Mouse (Mus musculus): ENCODE measurements around the gene Pdzd2. TPM values are rescaled to one million over a fixed set of nuclear protein-coding genes. Genes with fewer than 3 reads are reported as not detected.

Pdzd2 gene
- polyA plus RNA-seq (2015; fragmentation: Nextera tagmentation; extraction: Ambion mirVana) = 11.9 and 14.5 TPM in 2 replicates

DNA sequence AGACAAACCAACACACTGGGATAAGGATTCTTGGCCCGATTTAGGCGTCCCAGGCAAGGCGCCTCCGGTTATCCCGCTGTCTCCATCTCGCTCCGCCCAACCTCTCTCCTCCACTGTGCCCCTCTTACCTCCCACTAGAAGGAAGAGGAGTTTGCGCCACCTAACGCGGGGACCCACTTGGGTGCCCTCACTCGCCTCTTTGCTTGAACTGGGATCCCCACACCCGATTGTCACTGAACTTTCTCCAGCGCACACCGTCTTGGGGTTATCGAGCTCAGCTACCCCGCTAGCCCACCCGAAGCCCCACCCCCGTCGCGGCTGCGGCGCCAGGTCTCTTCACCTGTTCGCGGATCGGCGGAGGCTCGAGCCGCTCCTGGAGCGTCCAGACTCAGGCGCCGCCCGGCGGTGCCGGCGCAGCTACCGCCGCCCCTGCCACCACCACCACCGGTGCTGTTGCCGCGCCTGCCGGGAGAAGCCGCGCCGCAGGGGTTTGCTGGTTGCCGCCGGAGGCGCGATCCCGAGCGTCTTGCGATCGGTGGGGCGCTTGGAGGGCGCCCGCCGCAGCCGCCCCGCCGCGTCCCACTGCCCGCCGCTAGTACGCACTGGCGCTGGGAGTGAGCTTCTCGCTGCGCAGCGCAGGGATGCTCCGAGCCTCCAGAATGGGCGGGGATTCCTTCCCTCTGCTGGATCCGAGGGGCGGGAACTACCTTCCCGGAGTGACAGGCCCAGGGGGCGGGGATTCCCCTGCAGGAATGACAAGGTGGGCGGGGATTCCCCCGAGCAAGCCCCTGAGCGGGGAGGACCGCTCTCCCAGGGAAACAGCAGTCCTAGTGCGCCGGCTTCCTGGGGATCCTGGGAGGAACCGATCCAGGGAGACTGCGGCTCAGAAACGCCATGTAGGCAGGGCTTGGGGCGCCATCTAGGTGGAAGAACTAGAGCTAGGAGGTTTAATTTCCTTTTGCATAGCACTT is at the start of gene Pdzd2:
Pdzd2 (minus strand) TSS at position 648 of the 971 bp plus-strand sequence.
- Histone ChIP-seq H3K4me2 (peak within 1 kb of the TSS; percentile 79), H3K27me3 (replicated peaks) (peaks cover 33% of the 10 kb centered on the region), H3K9me3 (no peaks in the 10 kb centered on the region), H3K27ac (replicated peaks) (peak within 1 kb of the TSS; percentile 82), H3K4me3 (peak within 1 kb of the TSS; percentile 75), H3K36me3 (no peaks in the 10 kb centered on the region), H3K4me1 (peaks cover 39% of the 10 kb centered on the region), H3K9ac (peak within 1 kb of the TSS; percentile 85)
- under 1% methylated on average over 83 of the region's 83 CpGs for WGBS
- ATAC-seq (ENCODE audit: extremely low read depth, insufficient number of reproducible peaks, low FRiP score, low TSS enrichment) = peak; percentile 85

DNA sequence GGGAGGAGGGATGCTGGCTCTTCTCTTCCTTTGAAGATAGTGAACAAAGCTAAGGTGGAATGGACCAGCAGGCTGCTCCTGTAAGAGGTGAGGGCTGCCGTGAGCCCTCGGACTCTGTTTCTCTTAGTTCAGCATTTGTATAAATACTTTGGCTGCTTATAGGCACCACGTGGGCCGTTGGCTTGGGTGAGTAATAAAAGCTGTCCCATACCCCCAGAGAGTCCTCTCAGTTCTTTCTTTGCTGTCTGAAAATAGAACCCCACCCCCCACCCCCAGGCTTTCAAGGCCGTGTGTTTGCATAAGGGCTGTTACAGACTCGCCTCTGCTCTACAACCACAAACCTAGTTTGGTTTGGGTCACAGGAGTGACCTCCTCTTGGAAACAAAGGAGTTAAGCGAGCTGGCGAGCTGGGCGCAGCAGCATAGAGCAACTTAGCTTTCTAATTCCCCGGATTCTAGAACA is 49.7 kb upstream of the Pdzd2 start:
- no peak for ATAC-seq (ENCODE audit: extremely low read depth, insufficient number of reproducible peaks, low FRiP score, low TSS enrichment)
- Histone ChIP-seq H3K36me3 (no peaks in the 10 kb centered on the region), H3K4me2 (peak overlapping the region; percentile 25), H3K27me3 (replicated peaks) (no peaks in the 10 kb centered on the region), H3K27ac (replicated peaks) (no peak overlapping the region), H3K9ac (peak overlapping the region; percentile 33), H3K9me3 (peaks cover 3% of the 10 kb centered on the region; the same call in 1 of the 2 replicates), H3K4me1 (peaks cover 10% of the 10 kb centered on the region), H3K4me3 (no peak overlapping the region)
- WGBS = 27% methylated on average over 10 of the region's 10 CpGs

DNA sequence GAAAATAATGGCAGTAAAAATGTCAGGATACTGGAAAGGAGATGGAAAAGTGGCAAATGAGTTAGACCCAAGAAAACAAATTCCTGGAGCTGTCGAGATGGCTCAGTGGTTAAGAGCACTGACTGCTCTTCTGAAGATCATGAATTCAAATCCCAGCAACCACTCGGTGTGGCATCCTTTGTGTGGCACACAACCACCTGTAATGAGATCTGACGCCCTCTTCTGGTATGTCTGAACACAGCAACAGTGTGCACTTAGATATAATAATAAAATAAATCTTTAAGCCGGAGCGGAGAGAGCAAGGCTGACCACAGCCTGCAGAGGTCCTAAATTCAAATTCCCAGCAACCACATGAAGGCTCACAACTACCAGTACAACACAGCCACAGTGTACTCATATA is 48.8 kb upstream of the Pdzd2 start:
- WGBS = 76% methylated on average over 5 of the region's 5 CpGs
- H3K9me3 ChIP-seq = peaks cover 3% of the 10 kb centered on the region; the same call in 1 of the 2 replicates

DNA sequence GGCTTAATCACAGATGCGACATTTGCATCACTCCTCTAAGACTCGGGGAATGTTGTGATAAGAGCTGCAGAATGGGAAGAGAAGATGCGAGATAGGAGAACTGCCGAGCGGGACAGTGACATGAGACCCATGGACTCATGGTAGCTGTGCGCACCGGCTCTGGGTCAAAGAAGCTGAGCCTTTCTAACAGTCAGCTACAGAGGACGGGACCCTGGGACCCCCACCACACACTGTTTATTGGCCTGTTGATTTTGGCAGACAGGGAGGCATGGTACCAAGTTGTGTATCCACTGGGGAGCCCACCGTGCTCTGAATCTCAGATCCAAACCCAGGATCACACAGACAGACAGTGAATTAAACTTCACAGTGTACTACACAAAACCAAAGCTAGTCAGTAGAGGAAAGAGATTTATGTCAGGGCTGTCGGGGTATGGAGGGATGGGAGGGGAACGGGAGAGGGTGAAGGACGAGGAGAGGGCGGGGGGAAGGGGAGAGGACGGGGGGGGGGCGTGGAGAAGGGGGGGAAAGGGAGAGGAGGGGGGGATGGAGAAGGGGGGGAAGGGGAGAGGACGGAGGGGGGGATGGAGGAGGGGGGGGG is 42.1 kb upstream of the Pdzd2 start:
- H3K4me1 ChIP-seq = no peaks in the 10 kb centered on the region
- H3K36me3 ChIP-seq = no peaks in the 10 kb centered on the region
- ATAC-seq (ENCODE audit: extremely low read depth, insufficient number of reproducible peaks, low FRiP score, low TSS enrichment) = no peak
- H3K27me3 ChIP-seq (replicated peaks) = no peaks in the 10 kb centered on the region
- peaks cover 2% of the 10 kb centered on the region; the same call in 1 of the 2 replicates for H3K9me3 ChIP-seq
- WGBS = 52% methylated on average over 12 of the region's 16 CpGs
- no peak overlapping the region for H3K4me2 ChIP-seq
- H3K4me3 ChIP-seq = no peak overlapping the region
- H3K9ac ChIP-seq = no peak overlapping the region
- H3K27ac ChIP-seq (replicated peaks) = no peak overlapping the region

More for the DNA sequence above, 48.8 kb upstream of the Pdzd2 start:
- Histone ChIP-seq H3K9ac (no peak overlapping the region), H3K4me1 (peaks cover 10% of the 10 kb centered on the region), H3K36me3 (no peaks in the 10 kb centered on the region), H3K27me3 (replicated peaks) (no peaks in the 10 kb centered on the region), H3K27ac (replicated peaks) (no peak overlapping the region), H3K4me3 (no peak overlapping the region), H3K4me2 (no peak overlapping the region)
- ATAC-seq (ENCODE audit: extremely low read depth, insufficient number of reproducible peaks, low FRiP score, low TSS enrichment) = no peak

DNA sequence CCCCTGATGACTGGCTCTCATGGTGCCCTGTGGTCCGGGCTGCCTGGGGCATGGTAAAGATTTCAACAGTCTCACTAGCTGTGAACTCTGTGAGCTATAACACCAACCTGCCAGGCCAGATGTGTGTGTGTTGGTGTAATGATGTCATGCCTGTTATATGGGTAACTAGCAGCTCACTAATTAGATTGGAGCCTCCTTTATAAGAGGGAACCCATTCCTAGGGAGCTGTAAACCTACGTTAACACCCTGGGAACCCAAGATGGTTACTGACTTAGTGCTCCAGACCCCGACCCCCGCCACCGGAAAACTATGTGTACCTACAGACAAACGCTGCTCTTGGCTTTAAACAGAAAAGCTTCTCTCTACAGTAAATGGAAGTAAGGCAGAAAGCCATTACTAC is 41.6 kb upstream of the Pdzd2 start:
- ATAC-seq (ENCODE audit: extremely low read depth, insufficient number of reproducible peaks, low FRiP score, low TSS enrichment) = no peak
- no peaks in the 10 kb centered on the region for H3K27me3 ChIP-seq (replicated peaks)
- no peak overlapping the region for H3K4me3 ChIP-seq
- no peak overlapping the region for H3K9ac ChIP-seq
- H3K4me2 ChIP-seq = no peak overlapping the region
- H3K36me3 ChIP-seq = no peaks in the 10 kb centered on the region
- 75% methylated on average over 6 of the region's 6 CpGs for WGBS
- no peaks in the 10 kb centered on the region for H3K4me1 ChIP-seq
- peaks cover 8% of the 10 kb centered on the region; the same call in 1 of the 2 replicates for H3K9me3 ChIP-seq
- no peak overlapping the region for H3K27ac ChIP-seq (replicated peaks)

DNA sequence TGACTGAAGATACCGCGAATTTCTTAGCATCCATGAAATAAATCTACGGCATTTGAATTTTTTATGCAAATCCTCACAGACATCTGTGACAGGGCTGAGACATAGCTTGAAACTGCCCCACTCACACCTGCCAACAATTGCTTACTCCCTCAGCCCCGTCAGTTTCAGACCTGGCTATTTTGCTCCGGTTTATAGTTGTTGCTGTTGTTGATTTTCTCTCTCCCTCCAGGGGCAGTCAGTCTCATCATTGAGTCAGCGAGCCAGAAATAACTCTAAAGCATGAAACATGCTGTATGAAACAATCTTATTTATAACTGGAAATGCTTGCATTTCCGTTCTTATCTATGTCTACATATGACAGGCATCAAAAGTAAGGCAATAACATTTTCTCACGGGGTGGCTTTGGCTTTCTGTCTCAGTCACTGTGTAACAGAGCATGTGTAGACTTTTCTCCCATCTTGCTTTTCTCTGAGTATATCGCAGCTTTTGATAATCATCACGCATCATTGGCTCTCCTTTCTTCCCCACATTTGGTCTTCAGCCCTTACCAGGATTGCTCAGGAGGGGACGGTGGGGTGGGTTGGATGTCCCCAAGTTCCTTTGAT is 34.5 kb upstream of the Pdzd2 start:
- ATAC-seq (ENCODE audit: extremely low read depth, insufficient number of reproducible peaks, low FRiP score, low TSS enrichment) = no peak
- no peaks in the 10 kb centered on the region for H3K27me3 ChIP-seq (replicated peaks)
- peaks cover 11% of the 10 kb centered on the region for H3K4me1 ChIP-seq
- peaks cover 10% of the 10 kb centered on the region; the same call in 1 of the 2 replicates for H3K9me3 ChIP-seq
- H3K36me3 ChIP-seq = no peaks in the 10 kb centered on the region
- H3K4me2 ChIP-seq = no peak overlapping the region
- H3K4me3 ChIP-seq = no peak overlapping the region
- 67% methylated on average over 11 of the region's 11 CpGs for WGBS
- H3K9ac ChIP-seq = no peak overlapping the region
- H3K27ac ChIP-seq (replicated peaks) = 0 out of 2 replicates have a peak overlapping the region, but pooled peaks have one; percentile 5

DNA sequence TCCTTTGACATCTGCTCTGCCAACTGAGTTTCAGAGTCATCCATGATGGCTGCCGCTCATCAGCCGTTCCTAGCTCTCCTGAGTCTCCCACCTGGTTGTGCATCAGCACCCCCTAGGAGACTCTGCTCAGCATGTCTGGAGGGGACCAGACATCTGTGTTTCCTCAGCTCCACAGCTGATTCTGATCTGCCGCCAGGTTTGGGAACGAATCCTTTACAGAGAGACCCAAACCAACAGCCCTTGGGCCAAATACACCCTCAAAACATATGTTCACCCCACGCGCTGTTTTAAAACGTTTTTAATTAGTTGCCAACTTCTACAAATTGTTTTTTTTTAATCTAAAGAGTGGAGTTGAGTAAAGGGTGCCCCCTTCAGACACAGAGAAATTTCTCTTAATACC is 31.2 kb upstream of the Pdzd2 start:
- Histone ChIP-seq H3K9me3 (no peaks in the 10 kb centered on the region), H3K4me3 (no peak overlapping the region), H3K4me1 (peaks cover 11% of the 10 kb centered on the region), H3K36me3 (no peaks in the 10 kb centered on the region), H3K27me3 (replicated peaks) (no peaks in the 10 kb centered on the region), H3K27ac (replicated peaks) (no peak overlapping the region), H3K9ac (no peak overlapping the region), H3K4me2 (no peak overlapping the region)
- no peak for ATAC-seq (ENCODE audit: extremely low read depth, insufficient number of reproducible peaks, low FRiP score, low TSS enrichment)
- 73% methylated on average over 7 of the region's 7 CpGs for WGBS

DNA sequence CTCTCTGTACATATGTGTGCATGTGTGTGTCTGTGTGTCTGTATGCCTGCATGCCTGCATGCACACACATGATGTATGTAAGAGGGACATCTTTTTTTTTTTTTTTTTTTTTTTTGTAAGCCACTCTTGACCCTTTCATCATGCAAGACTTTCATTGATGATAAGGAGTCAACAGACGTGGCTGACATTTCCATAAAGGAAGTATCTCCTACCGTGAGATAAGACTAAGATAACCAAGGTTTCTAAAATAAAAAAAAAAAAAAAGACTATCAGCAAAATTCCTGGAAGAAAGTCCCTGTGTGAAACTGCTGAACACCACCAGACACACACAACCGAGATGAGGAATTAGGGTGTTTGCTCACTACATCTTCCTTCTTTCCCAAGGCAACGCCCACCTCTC is 27.1 kb upstream of the Pdzd2 start:
- H3K4me3 ChIP-seq = no peak overlapping the region
- H3K9ac ChIP-seq = no peak overlapping the region
- H3K4me2 ChIP-seq = no peak overlapping the region
- no peak overlapping the region for H3K27ac ChIP-seq (replicated peaks)
- 37% methylated on average over 4 of the region's 4 CpGs for WGBS
- no peaks in the 10 kb centered on the region for H3K9me3 ChIP-seq
- H3K4me1 ChIP-seq = peaks cover 10% of the 10 kb centered on the region
- no peak for ATAC-seq (ENCODE audit: extremely low read depth, insufficient number of reproducible peaks, low FRiP score, low TSS enrichment)
- H3K27me3 ChIP-seq (replicated peaks) = 0 out of 2 replicates have a peak, but pooled peaks cover 3% of the 10 kb centered on the region
- no peaks in the 10 kb centered on the region for H3K36me3 ChIP-seq

DNA sequence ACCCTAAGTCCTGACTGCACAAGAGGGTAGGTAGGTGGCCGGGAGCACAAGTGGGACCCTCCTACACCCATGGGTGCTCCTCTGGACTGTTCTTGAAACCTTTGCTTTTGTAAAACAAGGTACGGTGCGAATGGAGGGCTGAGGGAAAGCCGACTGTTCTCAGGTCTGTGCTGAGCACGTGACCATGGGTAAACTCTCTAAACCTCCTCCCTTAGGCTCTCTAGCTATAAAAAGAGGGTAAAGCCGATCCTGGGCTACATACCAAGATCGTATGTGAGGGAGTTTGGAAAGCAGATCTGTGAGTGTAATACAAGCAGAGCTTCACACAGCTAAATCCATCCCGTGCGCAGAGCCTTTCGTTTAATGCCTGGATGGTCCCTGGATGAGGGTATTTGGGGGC is 23.4 kb upstream of the Pdzd2 start:
- no peak overlapping the region for H3K4me3 ChIP-seq
- H3K36me3 ChIP-seq = no peaks in the 10 kb centered on the region
- WGBS = 69% methylated on average over 10 of the region's 10 CpGs
- no peak overlapping the region for H3K27ac ChIP-seq (replicated peaks)
- 0 out of 2 replicates have a peak, but pooled peaks cover 3% of the 10 kb centered on the region for H3K27me3 ChIP-seq (replicated peaks)
- H3K4me2 ChIP-seq = no peak overlapping the region
- ATAC-seq (ENCODE audit: extremely low read depth, insufficient number of reproducible peaks, low FRiP score, low TSS enrichment) = no peak
- H3K4me1 ChIP-seq = peaks cover 43% of the 10 kb centered on the region
- H3K9ac ChIP-seq = no peak overlapping the region
- H3K9me3 ChIP-seq = no peaks in the 10 kb centered on the region

DNA sequence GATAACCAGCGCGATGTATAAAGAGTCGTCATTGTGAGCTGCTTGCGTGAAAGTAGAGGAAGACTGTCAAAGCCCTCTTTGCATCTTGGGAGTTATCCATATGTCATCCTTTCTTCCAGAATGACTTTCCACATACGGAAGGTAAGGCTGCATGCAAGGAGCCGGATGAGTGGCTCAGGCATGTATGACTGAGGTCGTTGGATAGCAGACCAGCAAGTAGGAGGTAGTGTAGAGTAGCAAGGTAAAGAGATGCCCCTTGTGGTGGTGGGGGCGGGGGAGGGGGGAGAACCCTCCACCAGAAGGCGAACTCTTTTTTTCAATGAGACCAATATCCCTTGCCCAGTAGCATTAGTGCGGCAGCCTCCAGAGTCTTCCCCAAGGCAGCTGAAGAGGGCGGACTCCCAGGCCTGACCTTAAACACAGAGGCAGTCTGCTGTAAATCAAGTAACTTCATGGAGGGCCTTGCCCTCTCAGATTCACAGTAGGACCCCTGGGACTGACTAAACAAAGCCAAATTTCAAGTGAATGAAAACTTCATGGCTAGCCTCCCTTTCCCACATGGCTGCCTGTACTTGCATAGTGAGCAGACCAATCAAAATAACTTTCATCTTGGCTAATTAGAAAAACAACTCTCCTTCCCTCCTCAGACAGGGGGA is 22.7 kb upstream of the Pdzd2 start:
- H3K4me3 ChIP-seq = no peak overlapping the region
- ATAC-seq (ENCODE audit: extremely low read depth, insufficient number of reproducible peaks, low FRiP score, low TSS enrichment) = no peak

More for the DNA sequence above, 22.7 kb upstream of the Pdzd2 start:
- Histone ChIP-seq H3K27me3 (replicated peaks) (0 out of 2 replicates have a peak, but pooled peaks cover 3% of the 10 kb centered on the region), H3K4me2 (no peak overlapping the region), H3K4me1 (peaks cover 45% of the 10 kb centered on the region), H3K9ac (no peak overlapping the region), H3K9me3 (no peaks in the 10 kb centered on the region), H3K36me3 (no peaks in the 10 kb centered on the region), H3K27ac (replicated peaks) (no peak overlapping the region)
- WGBS = 75% methylated on average over 11 of the region's 11 CpGs

All from heart, embryonic 13.5 days (tissue).